Mouse (Mus musculus) C2C12 (cell line): ENCODE data around the gene Syn1. TPM values are rescaled to one million over a fixed set of nuclear protein-coding genes. Genes with fewer than 3 reads are reported as not detected.

Experiments
- H3K27me3 ChIP-seq: one replicate; pipeline ENCODE4 v1.6.1; 2011; ENCODE audit not compliant: control insufficient read depth, insufficient read depth, insufficient read length
- H3K36me3 ChIP-seq: one replicate; pipeline ENCODE4 v1.6.1; 2011; ENCODE audit not compliant: control insufficient read depth, insufficient read depth
- H3K4me3 ChIP-seq: one replicate; pipeline ENCODE4 v1.5.1; 2011; ENCODE audit warnings: mild to moderate bottlenecking, control low read depth; ENCODE audit not compliant: poor library complexity, insufficient read depth, severe bottlenecking
- H3K79me2 ChIP-seq: one replicate; pipeline ENCODE4 v1.6.1; 2011; ENCODE audit not compliant: control insufficient read depth, insufficient read depth
- H3K79me3 ChIP-seq: one replicate; pipeline ENCODE4 v1.6.1; 2011; ENCODE audit warnings: low read depth, control low read depth
- H3ac ChIP-seq: one replicate; pipeline ENCODE3; 2011; ENCODE audit warnings: low read depth; ENCODE audit not compliant: control insufficient read depth, insufficient read length
- CEBPB ChIP-seq: IDR thresholded peaks from one replicate; pipeline ENCODE4 v1.6.1; 2011; ENCODE audit warnings: low read depth, mild to moderate bottlenecking, control low read depth, moderate library complexity
- CTCF ChIP-seq: IDR thresholded peaks from one replicate; pipeline ENCODE4 v1.5.1; 2011; ENCODE audit not compliant: control insufficient read depth, insufficient read depth, insufficient read length
- FOSL1 ChIP-seq: IDR thresholded peaks from one replicate; pipeline ENCODE4 v1.8.0; 2011; ENCODE audit warnings: mild to moderate bottlenecking, low read length; ENCODE audit not compliant: poor library complexity, insufficient read depth, severe bottlenecking
- MAX ChIP-seq: IDR thresholded peaks from one replicate; pipeline ENCODE4 v1.6.1; 2011; ENCODE audit warnings: mild to moderate bottlenecking, control low read depth
- MYOD1 ChIP-seq: IDR thresholded peaks from one replicate; pipeline ENCODE4 v1.6.1; 2011; ENCODE audit warnings: low read depth; ENCODE audit not compliant: control insufficient read depth, insufficient read length
- MYOG ChIP-seq: IDR thresholded peaks from one replicate; pipeline ENCODE4 v1.6.1; 2011; ENCODE audit not compliant: control insufficient read depth, insufficient read length; ENCODE audit errors: extremely low read depth
- USF1 ChIP-seq: IDR thresholded peaks from one replicate; pipeline ENCODE4 v1.6.1; 2011; ENCODE audit warnings: low read depth, mild to moderate bottlenecking, control low read depth, moderate library complexity
- long read RNA-seq, 2 experiments: library from polyadenylated mRNA; unstranded; transcript quantifications; one replicate each; pipeline ENCODE4 v2.0.0; 2019 to 2020
- polyA plus RNA-seq: library from polyadenylated mRNA; unstranded; fragments of >200 nt; fragmentation: generic; extraction: Trizol; gene quantifications from one replicate; pipeline ENCODE4 v1.2.1, GENCODE M21; 2012; ENCODE audit warnings: missing spikeins

Gene Syn1
- 6.1 TPM for polyA plus RNA-seq
- long read RNA-seq, experiment 1, partial matches to known transcripts = 0 of 2 reads
- long read RNA-seq, experiment 1, other reads (novel, unspliced or antisense) = 1 of 2 reads
- long read RNA-seq, experiment 2, partial matches to known transcripts = 3 of 8 reads
- long read RNA-seq, experiment 2, other reads (novel, unspliced or antisense) = 2 of 8 reads

- H3K79me3 ChIP-seq = no peaks in the 10 kb centered on the region
- TF ChIP-seq USF1 = no peak
- no peak for TF ChIP-seq MAX
- TF ChIP-seq FOSL1 = no peak
- no peak for TF ChIP-seq MYOD1
- no peak for TF ChIP-seq CEBPB
- TF ChIP-seq CTCF = no peak
- TF ChIP-seq MYOG = no peak
- H3K36me3 ChIP-seq = no peaks in the 10 kb centered on the region
- H3K79me2 ChIP-seq = no peaks in the 10 kb centered on the region
- no peaks in the 10 kb centered on the region for H3K27me3 ChIP-seq
- peak within 1 kb of the TSS; percentile 55 for H3ac ChIP-seq
- H3K4me3 ChIP-seq = peak within 1 kb of the TSS; percentile 30
Measured at GRCm38 (mm10) chrX:20920844-20921364, at the start of gene Syn1. Syn1 (minus strand) TSS chrX:20921004.

DNA sequence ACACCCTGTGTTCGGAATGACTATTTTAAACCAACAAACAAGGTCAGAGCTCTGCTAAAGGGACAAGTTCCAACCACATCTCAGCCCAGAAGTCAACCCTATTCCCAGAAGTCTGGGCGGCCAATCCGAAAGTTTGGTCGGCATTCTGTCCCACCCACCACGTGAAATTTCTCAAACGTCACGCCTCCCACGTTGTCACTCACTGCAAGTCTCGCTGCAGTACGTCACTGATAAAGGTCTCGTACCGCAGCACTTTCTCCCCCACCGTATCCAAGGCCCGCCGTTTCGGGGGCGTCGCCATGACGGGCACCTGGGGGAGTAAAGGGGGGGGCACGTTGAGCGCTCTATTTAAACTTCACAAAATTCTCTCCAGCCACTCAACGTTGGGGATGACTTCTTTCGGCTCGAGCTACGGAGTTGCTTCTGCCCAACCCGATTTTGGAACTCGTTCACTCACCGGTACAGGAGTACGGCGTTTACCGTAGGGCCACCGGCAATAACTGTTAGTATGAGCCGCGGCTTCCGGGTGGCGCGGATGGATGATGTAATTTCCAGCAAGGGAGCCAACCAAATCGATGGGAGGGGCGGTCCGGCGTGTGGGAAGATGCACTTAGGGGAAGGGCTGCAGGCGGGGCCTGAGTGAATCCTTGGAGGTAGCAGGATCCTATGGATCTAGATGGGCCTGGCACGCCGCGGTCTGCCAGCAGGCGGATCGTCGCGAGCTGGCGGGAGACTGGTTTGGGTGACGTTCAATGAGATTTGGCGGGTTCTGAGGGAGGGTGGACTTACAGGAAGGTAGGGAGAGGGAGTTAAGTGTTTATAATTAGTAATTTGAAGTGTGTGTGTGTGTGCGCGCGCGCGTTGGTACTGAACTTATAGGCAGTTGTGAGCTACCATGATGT is 40.9 kb upstream of the Syn1 start, which contains the start of gene Uxt:
Gene Uxt, minus strand, starts transcription at position 541 of the 902 bp plus-strand sequence.
- Histone ChIP-seq H3ac (peak within 1 kb of the TSS; percentile 64), H3K27me3 (no peaks in the 10 kb centered on the region), H3K36me3 (no peaks in the 10 kb centered on the region), H3K4me3 (peak within 1 kb of the TSS; percentile 52), H3K79me3 (no peaks in the 10 kb centered on the region), H3K79me2 (peaks cover 10% of the 10 kb centered on the region)
- no peak for TF ChIP-seq CTCF
- TF ChIP-seq FOSL1 = no peak
- no peak for TF ChIP-seq MYOD1
- peak; percentile 26 for TF ChIP-seq CEBPB
- no peak for TF ChIP-seq MYOG
- TF ChIP-seq USF1 = peak; percentile 23
- TF ChIP-seq MAX = peak; percentile 22

DNA sequence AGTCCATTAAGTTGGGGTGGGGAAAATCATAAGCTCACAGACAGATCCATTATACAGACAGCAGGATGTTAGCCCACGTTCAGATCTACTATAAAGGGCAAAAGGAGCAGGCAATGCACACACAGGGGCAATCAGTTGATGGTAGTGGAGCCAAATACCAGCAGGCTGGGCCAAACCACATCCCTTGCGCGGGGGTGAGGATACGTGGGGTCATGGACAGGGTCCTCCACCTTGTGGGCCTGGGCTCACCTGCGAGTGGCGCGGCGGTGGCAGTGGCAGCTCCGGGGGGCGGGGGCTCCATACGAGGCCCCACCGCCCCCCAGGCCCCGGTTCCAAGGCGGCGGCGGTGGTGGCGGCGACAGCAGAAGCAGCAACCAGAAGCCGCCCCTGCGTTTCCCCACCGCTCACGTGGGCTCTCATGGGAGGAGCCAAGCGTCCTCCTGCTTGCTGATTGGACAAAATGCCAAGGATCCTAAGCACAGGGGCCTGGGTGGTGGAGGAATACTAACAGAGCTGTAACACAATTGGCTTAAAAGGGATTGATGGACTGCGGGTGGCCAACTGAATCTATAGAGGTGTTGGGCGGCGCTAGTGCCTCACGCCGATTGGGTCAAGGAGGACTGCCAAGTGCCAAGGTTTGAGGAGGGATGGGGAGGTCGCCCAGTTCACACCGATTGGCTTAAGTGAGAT is 29.5 kb upstream of the Syn1 start, which contains the start of gene Elk1:
Gene Elk1, minus strand, starts transcription at position 418 of the 690 bp plus-strand sequence.
- Histone ChIP-seq H3K4me3 (peak within 1 kb of the TSS; percentile 42), H3K79me2 (peaks cover 9% of the 10 kb centered on the region), H3K79me3 (peaks cover 4% of the 10 kb centered on the region), H3ac (peak within 1 kb of the TSS; percentile 91), H3K36me3 (no peaks in the 10 kb centered on the region), H3K27me3 (no peaks in the 10 kb centered on the region)
- TF ChIP-seq USF1 (peak; percentile 84), FOSL1 (no peak)

DNA sequence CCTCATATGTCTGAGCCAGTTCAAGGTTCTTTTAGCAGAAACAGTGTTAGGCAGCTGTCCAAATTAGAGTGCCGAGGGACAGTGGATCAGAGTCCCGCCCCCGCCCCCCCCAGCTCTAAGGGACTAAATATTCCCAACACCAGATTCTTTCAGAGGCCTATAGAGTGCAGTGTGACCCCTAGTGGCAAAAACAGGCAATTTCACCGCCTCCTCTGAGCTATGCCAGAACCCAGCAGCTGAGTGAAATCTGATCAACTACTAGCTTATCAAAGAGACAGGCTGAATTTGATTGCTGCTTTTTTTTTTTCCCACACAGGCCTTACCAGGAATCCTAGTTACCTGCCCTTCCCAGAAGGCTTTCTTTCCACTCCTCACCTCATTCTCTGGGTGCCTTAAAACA is 25.3 kb upstream of the Syn1 start:
- H3K79me2 ChIP-seq = peaks cover 9% of the 10 kb centered on the region
- H3ac ChIP-seq = no peak overlapping the region
- H3K4me3 ChIP-seq = no peak overlapping the region
- no peaks in the 10 kb centered on the region for H3K36me3 ChIP-seq
- no peak for TF ChIP-seq MYOD1
- no peak for TF ChIP-seq CEBPB
- no peak for TF ChIP-seq MAX
- TF ChIP-seq MYOG = no peak
- no peak for TF ChIP-seq CTCF
- no peaks in the 10 kb centered on the region for H3K27me3 ChIP-seq
- H3K79me3 ChIP-seq = peaks cover 4% of the 10 kb centered on the region

- Histone ChIP-seq H3K79me2 (no peaks in the 10 kb centered on the region), H3ac (no peak overlapping the region), H3K4me3 (no peak overlapping the region), H3K27me3 (no peaks in the 10 kb centered on the region), H3K79me3 (no peaks in the 10 kb centered on the region), H3K36me3 (peaks cover 5% of the 10 kb centered on the region)
- no peak for TF ChIP-seq CEBPB
- no peak for TF ChIP-seq MYOD1
Measured at GRCm38 (mm10) chrX:20931963-20932362, 11.2 kb upstream of the Syn1 start.

GRCm38 (mm10) chrX:20931364-20931763 is 10.6 kb upstream of the Syn1 start, which contains the start of gene Cfp:
Cfp (minus strand) TSS chrX:20931555.
- no peaks in the 10 kb centered on the region for H3K79me3 ChIP-seq
- TF ChIP-seq FOSL1 (no peak), MYOG (no peak)
- H3K4me3 ChIP-seq = no peak within 1 kb of the TSS
- no peaks in the 10 kb centered on the region for H3K79me2 ChIP-seq
- no peak within 1 kb of the TSS for H3ac ChIP-seq
- H3K27me3 ChIP-seq = no peaks in the 10 kb centered on the region
- H3K36me3 ChIP-seq = peaks cover 5% of the 10 kb centered on the region
